Mouse (Mus musculus) frontal cortex, adult 2 months (tissue): ENCODE results near the gene Serping1. TPM values are rescaled to one million over a fixed set of nuclear protein-coding genes. Genes with fewer than 3 reads are reported as not detected.
A peak's percentile ranks its signal among the peaks of the same experiment; 100 is the strongest.

Experiments
- DNase-seq, 2 experiments: peaks; one replicate each; pipeline ENCODE4 v3.0.0; 2022; ENCODE audit warnings: low spot score in 1 of 2; ENCODE audit errors: extremely low spot score in 1 of 2
- polyA plus RNA-seq: library from polyadenylated mRNA; depleted of rRNA; stranded (reverse); fragments of >200 nt; gene quantifications from 2 replicates; pipeline ENCODE4 v1.2.3, GENCODE M21; 2012

The Serping1 gene
- polyA plus RNA-seq, 1 experiment: 17.4 TPM

GRCm38 (mm10) chr2:84783840-84784566 is 8.8 kb upstream of the Serping1 start:
- DNase-seq: peak in 1 of 2 experiments; percentile 6

DNA sequence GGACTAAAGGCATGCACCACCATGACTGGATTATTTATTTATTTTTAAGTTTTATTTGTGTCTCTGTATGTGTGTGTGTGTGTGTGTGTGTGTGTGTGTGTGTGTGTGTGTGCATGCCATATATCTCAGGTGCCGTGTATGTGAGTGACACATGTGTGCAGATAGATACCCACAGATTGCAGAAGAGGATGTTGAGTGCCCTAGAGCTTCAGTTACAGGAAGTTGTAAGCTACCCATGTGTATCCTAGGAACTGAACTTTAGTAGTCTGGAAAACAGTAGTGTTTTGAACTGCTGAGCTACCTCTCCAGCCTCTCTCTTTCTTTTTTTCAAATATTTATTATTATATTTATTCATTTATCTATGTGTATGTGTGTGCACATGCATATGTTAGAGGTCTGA is 8.1 kb upstream of the Serping1 start:
- no peak for DNase-seq

- no peak for DNase-seq
These were observed 4.0 kb upstream of the Serping1 start for GRCm38 (mm10) chr2:84779210-84779609.

DNA sequence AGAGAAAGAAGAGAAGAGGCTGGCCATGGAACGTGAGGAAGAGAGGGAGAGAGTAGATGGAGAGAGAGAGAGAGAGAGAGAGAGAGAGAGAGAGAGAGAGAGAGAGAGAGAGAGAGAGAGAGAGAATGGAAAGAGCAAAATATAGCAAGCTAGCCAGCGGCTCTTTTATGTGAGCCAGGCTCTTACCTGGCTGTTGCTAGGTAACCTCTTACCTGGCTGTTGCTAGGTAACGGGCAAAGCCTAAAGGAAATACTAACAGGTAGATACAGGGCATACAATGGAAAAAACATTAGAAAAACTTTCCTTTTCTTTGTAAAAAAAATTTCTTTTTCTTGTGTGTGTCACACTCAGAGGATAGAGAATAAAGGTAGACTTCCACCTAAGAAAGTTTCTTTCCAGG is 2.5 kb upstream of the Serping1 start:
- DNase-seq: no peak

DNA sequence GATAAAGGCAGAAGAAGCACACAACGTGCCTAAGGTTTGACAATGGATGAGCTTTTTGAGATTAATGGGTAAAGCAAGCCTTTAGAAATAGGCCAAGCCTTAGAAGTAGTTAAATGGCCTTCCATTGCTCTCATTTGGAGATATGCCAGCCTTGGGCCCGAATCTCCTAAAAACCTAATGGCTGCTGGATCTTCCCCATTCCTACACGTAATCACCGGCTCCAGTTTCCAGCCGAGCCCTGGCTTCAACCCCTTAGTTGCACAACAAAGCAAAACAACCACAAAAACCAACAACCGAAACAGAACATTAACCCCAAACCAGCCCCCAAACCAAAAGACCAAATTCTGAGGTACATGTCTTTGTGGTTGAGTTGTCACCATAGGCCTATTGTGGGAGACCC is 421 bp upstream of the Serping1 start:
- no peak for DNase-seq

DNA sequence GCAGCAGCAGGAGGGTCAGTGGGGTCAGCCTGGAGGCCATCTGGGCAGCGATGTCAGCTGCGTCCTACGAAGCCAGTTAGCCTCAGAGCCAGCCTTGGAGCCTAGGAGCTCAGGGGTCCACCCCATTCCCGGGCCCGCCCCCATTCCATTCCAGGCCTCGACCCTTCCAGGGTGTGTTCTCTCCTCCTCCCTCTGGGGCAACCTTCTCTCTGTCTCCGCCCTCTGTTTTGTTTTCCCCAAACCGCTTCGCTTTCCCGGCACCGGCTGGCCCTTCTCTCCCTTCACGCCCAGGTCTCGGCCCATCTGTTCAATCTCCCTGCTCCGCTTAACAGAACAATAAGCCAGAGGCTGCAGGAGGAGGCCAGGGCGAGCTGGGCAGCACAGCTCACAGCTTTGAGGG is 493 bp downstream of the Serping1 start:
- DNase-seq: peak in 1 of 2 experiments; percentile 4

DNA sequence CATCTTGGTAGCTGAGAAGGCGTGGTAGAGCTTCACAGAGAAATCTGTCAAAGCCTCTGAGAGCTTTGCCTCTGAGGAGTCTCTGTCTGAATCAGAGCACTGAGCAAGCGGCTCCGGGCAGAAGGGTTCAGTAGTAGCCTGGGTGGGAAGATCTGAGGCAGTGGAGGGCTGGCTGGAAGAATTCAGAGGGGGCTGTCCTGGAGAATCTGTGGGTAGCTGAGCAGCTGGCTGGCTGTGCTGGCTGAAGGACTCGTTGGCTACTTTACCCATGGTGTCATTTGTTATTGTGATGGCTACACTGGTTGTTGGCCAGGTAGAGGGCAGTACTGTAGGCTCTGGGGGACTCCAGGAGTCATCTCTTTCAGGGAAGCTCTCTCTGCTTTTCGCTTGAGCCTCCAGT is 2.0 kb downstream of the Serping1 start:
- DNase-seq: no peak

DNA sequence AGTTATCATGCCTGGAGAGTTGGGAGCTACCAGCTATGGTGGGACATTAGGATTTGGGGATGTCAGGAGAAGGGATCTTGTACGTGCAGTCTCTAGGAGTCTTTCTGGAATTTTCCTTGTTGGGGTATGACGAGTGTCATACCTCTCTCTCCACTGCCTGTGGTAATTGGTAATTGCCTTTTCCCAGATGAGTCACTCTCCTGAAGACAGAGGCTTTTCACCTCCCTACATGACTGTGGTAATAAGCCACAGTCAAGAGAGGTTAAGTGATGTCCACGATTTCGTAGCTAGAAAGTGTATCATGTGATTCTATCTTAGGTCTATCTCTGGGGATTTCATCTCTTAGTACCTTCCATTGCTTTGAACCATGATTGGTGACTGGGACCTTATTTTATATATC is 2.8 kb downstream of the Serping1 start:
- no peak for DNase-seq

- DNase-seq: no peak
These were observed 4.7 kb downstream of the Serping1 start for GRCm38 (mm10) chr2:84770501-84770900.

GRCm38 (mm10) chr2:84762818-84763217 is 12.4 kb downstream of the Serping1 start:
- DNase-seq: no peak

DNA sequence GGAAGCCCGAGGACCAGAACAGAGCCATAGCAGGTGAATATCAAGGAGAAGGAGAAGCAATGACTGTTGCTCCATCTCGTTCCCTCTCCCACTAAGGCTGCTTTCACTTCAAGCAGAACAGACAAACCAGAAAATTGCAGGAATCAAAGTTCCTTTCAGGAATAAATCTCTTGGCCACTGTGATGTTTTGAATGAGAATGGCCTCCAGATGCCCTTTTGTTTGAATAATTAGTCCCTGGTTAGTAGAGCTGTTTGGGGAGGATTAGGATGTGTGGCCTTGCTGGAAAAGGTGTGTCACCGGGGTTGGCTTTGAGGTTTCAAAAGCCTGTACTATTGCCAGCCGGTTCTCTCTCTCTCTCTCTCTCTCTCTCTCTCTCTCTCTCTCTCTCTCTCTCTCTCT is 12.9 kb downstream of the Serping1 start:
- no peak for DNase-seq

GRCm38 (mm10) chr2:84761840-84762239 is 13.4 kb downstream of the Serping1 start:
- DNase-seq: no peak

DNA sequence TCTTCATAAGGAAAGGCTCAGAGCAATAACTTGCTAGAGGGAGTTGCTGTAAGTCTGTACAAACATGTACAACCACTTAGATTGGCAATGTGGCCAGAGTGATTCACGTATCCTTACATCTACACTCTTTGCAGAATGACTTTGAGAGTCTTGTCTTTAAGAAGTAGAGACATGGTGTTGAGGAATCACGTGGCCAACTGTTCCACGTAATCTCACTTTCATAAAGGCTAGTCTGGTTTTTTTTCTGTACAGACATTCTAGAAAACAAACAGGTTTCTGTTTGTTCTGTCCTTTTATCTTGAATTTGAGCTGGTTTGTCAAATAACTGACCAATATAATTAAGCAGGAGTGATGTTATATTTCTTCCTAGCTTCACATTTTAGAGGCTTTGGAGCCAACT is 13.9 kb downstream of the Serping1 start:
- DNase-seq: no peak

- DNase-seq: no peak
These were observed 14.5 kb downstream of the Serping1 start for GRCm38 (mm10) chr2:84760777-84761176.

DNA sequence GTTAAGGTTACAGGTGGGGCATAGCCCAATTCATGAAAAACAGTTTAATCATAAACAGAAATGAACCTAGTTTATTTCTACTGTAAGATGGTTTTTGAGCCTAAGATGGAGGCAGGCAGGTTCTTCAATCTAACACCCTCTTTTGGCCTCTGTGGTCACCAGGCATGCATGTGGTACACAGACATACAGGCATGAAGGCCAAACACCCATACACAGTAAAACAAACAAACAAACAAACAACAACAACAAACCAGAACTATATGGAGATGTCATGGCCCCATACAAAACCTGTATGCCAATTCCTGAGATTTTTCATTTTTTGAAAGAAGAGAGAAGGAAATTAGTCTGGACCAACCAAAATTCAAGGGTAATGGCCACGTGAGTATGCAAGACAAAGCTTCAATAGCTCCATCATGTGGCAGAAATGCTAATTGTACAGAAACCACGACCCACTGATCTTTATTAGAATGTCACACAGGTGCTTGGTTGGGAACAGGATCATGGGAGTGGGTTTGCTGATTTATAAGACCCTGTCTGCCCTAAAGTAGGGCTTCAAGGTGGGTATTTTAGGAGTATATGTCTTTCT is 16.6 kb downstream of the Serping1 start:
- DNase-seq: peak in 1 of 2 experiments; percentile 74

- no peak for DNase-seq
These were observed 18.1 kb downstream of the Serping1 start for GRCm38 (mm10) chr2:84757026-84757682.

- no peak for DNase-seq
These were observed 19.0 kb downstream of the Serping1 start for GRCm38 (mm10) chr2:84756245-84756644.

- DNase-seq: no peak
These were observed 25.1 kb downstream of the Serping1 start for GRCm38 (mm10) chr2:84750115-84750514.

DNA sequence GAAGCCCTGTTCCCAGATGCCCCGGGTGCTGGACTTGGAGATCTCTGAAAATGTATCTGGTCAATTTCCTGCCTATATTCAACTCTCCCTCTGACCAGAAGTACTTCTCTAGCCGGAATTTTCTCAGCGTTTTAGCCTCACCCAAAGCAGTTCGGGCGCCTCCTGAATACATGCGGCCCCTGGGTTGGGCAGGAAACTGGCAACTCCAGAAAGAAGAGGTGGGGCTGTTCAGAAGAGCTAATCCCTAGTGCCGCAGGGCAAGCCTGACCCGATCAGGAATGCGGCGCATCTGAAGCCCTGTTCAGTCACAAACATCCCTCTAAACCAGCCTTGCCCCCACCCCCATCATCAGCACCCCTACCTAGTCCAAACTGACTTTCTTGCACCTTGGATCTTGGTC is 31.1 kb downstream of the Serping1 start:
- no peak for DNase-seq

GRCm38 (mm10) chr2:84743561-84743960 is 31.7 kb downstream of the Serping1 start, which contains the start of gene Gm19426:
TSS of gene Gm19426 (minus strand) at chr2:84743655.
- peak; percentile 57 to 66 for DNase-seq

GRCm38 (mm10) chr2:84742451-84743283 is 32.6 kb downstream of the Serping1 start:
- DNase-seq: no peak
